Mouse (Mus musculus): ENCODE data around the gene Rag2.

Rag2 gene

GRCm38 (mm10) chr2:101624526-101624925 is at the start of gene Rag2:
Rag2 (plus strand) TSS chr2:101624718.
- no peak for DNase-seq (ENCODE audit: extremely low read depth, low read depth, low spot score)

GRCm38 (mm10) chr2:101577243-101577642 is 47.3 kb upstream of the Rag2 start:
- DNase-seq (ENCODE audit: extremely low read depth, low read depth, low spot score), result no peak

GRCm38 (mm10) chr2:101580027-101580426 is 44.5 kb upstream of the Rag2 start:
- DNase-seq (ENCODE audit: extremely low read depth, low read depth, low spot score), result no peak

GRCm38 (mm10) chr2:101580428-101580827 is 44.1 kb upstream of the Rag2 start:
- DNase-seq (ENCODE audit: extremely low read depth, low read depth, low spot score), result no peak

- DNase-seq (ENCODE audit: extremely low read depth, low read depth, low spot score), result no peak
Observed at GRCm38 (mm10) chr2:101580977-101581376, 43.5 kb upstream of the Rag2 start.

GRCm38 (mm10) chr2:101581418-101581817 is 43.1 kb upstream of the Rag2 start:
- no peak for DNase-seq (ENCODE audit: extremely low read depth, low read depth, low spot score)

GRCm38 (mm10) chr2:101591356-101591755 is 33.2 kb upstream of the Rag2 start:
- no peak for DNase-seq (ENCODE audit: extremely low read depth, low read depth, low spot score)

- no peak for DNase-seq (ENCODE audit: extremely low read depth, low read depth, low spot score)
Observed at GRCm38 (mm10) chr2:101592023-101592841, 32.3 kb upstream of the Rag2 start.

- no peak for DNase-seq (ENCODE audit: extremely low read depth, low read depth, low spot score)
Observed at GRCm38 (mm10) chr2:101592886-101593285, 31.6 kb upstream of the Rag2 start.

- DNase-seq (ENCODE audit: extremely low read depth, low read depth, low spot score), result no peak
Observed at GRCm38 (mm10) chr2:101594681-101595080, 29.8 kb upstream of the Rag2 start.

GRCm38 (mm10) chr2:101597186-101597585 is 27.3 kb upstream of the Rag2 start:
- DNase-seq (ENCODE audit: extremely low read depth, low read depth, low spot score), result no peak

- DNase-seq (ENCODE audit: extremely low read depth, low read depth, low spot score), result no peak
Observed at GRCm38 (mm10) chr2:101598190-101599181, 26.0 kb upstream of the Rag2 start.

- no peak for DNase-seq (ENCODE audit: extremely low read depth, low read depth, low spot score)
Observed at GRCm38 (mm10) chr2:101600703-101601102, 23.8 kb upstream of the Rag2 start.

- DNase-seq (ENCODE audit: extremely low read depth, low read depth, low spot score), result no peak
Observed at GRCm38 (mm10) chr2:101603099-101603498, 21.4 kb upstream of the Rag2 start.

GRCm38 (mm10) chr2:101608232-101608894 is 16.2 kb upstream of the Rag2 start:
- DNase-seq (ENCODE audit: extremely low read depth, low read depth, low spot score), result no peak

- DNase-seq (ENCODE audit: extremely low read depth, low read depth, low spot score), result no peak
Observed at GRCm38 (mm10) chr2:101610861-101611260, 13.7 kb upstream of the Rag2 start.

GRCm38 (mm10) chr2:101615464-101616305 is 8.8 kb upstream of the Rag2 start:
- DNase-seq (ENCODE audit: extremely low read depth, low read depth, low spot score), result no peak

- no peak for DNase-seq (ENCODE audit: extremely low read depth, low read depth, low spot score)
Observed at GRCm38 (mm10) chr2:101618373-101618772, 6.1 kb upstream of the Rag2 start.

GRCm38 (mm10) chr2:101620899-101621298 is 3.6 kb upstream of the Rag2 start:
- no peak for DNase-seq (ENCODE audit: extremely low read depth, low read depth, low spot score)

- no peak for DNase-seq (ENCODE audit: extremely low read depth, low read depth, low spot score)
Observed at GRCm38 (mm10) chr2:101621611-101622010, 2.9 kb upstream of the Rag2 start.
